In genomic region chr5:73977426-73977825, GRCm38 (mm10) we compare ENCODE assay signal across 23 mouse cellular contexts.
DNase-seq lines count a peak whose midpoint lies in the region; ATAC-seq and TF ChIP-seq lines count a peak whose summit lies in the region.
"Had no signal": no experiment of that assay in that cellular context is flagged by ENCODE, and none has a peak within 500 bp of the region (broad histone marks: within the 10 kb centered on the region; RNA-seq: fewer than 3 reads in every experiment).

No protein-coding gene starts in this region.

- TF ChIP-seq RAD21 in CH12.LX (IDR thresholded peaks at IDR 0.05; ENCODE audit: low read depth, low read length), result no peak

- no peak overlapping the region for H3K27ac ChIP-seq in kidney, postnatal 0 days
- H3K27ac ChIP-seq in CH12.LX (ENCODE audit: insufficient read depth, low read depth), result no peak overlapping the region
- no peak overlapping the region for H3K27ac ChIP-seq in stomach, postnatal 0 days (replicated peaks)
- H3K27ac ChIP-seq: forebrain, embryonic 13.5 days; heart, adult 2 months; heart, embryonic 15.5 days; hindbrain, embryonic 15.5 days; intestine, embryonic 15.5 days; liver, embryonic 14.5 days; stomach, embryonic 15.5 days had no signal

- DNase-seq in embryo, embryonic 10.5 days (ENCODE audit: low spot score), result peak; percentile 14
- DNase-seq in embryo, embryonic 9.5 days (ENCODE audit: extremely low spot score), result no peak
- DNase-seq in kidney, postnatal 0 days (ENCODE audit: low spot score), result peak; percentile 84
- no peak for DNase-seq in kidney, postnatal 36 days
- DNase-seq in CH12.LX (ENCODE audit: extremely low read depth), result no peak
- DNase-seq in mesoderm, embryonic 11.5 days (ENCODE audit: low read depth, low spot score), result peak; percentile 9
- no peak for DNase-seq in stomach, postnatal 0 days (ENCODE audit: low spot score)
- DNase-seq: cerebellum, adult 9-10 months; gastrocnemius, postnatal 14 days; heart, adult 2 months; heart, postnatal 4 days; kidney, postnatal 4 days; layer of hippocampus, adult 9-11 months; lung, postnatal 10 days; right cerebral cortex, postnatal 25 days had no signal

- TF ChIP-seq EP300 in CH12.LX (IDR thresholded peaks at IDR 0.05; ENCODE audit: low read length), result no peak
- TF ChIP-seq EP300 in stomach, postnatal 0 days (optimal IDR thresholded peaks at IDR 0.05), result no peak

- TF ChIP-seq CTCF in kidney, postnatal 0 days (IDR thresholded peaks at IDR 0.05; ENCODE audit: low read depth), result 0 out of 2 replicates have a peak, but pooled peaks have one; percentile 16
- TF ChIP-seq CTCF in CH12.LX (conservative IDR thresholded peaks at IDR 0.05 in 1 of 2, IDR thresholded peaks at IDR 0.05 in 1 of 2; ENCODE audit: low read depth in 2 of 2, low read length in 2 of 2), result no peak
- no peak for TF ChIP-seq CTCF in stomach, postnatal 0 days (IDR thresholded peaks at IDR 0.05; ENCODE audit: low read depth)

- in situ Hi-C loops in CH12.LX (cut with MboI; ENCODE audit: low pct_ligation_motif_present, low pct_unique_long_range_greater_than_20kb, low sequenced_read_pairs), result no loop called here

- dilution Hi-C loops in CH12.LX (cut with MboI; ENCODE audit: extremely low pct_ligation_motif_present, extremely low pct_unique_long_range_greater_than_20kb, low sequenced_read_pairs), result no loop called here

- no peaks in the 10 kb centered on the region for H3K36me3 ChIP-seq in kidney, postnatal 0 days (ENCODE audit: insufficient read depth, low read length)
- no peaks in the 10 kb centered on the region for H3K36me3 ChIP-seq in CH12.LX (replicated peaks in 1 of 2; ENCODE audit: control insufficient read depth in 1 of 2, insufficient read depth in 1 of 2, low read length in 1 of 2)
- H3K36me3 ChIP-seq in stomach, postnatal 0 days (ENCODE audit: control insufficient read depth, insufficient read depth, low read length), result no peaks in the 10 kb centered on the region
- H3K36me3 ChIP-seq: heart, embryonic 15.5 days; hindbrain, embryonic 15.5 days; intestine, embryonic 15.5 days; stomach, embryonic 15.5 days had no signal

- no peak for TF ChIP-seq POLR2A in CH12.LX (IDR thresholded peaks at IDR 0.05; ENCODE audit: low read depth, low read length)

- no peaks in the 10 kb centered on the region for H3K79me2 ChIP-seq in CH12.LX (replicated peaks; ENCODE audit: control insufficient read depth, extremely low read depth, insufficient read depth, poor library complexity, severe bottlenecking)

- no peak overlapping the region for H3K4me3 ChIP-seq in kidney, postnatal 0 days (replicated peaks; ENCODE audit: low read depth, low read length)
- no peak overlapping the region for H3K4me3 ChIP-seq in CH12.LX (replicated peaks in 1 of 3; ENCODE audit: low read depth in 2 of 3, low read length in 2 of 3, poor library complexity in 1 of 3)
- H3K4me3 ChIP-seq in stomach, postnatal 0 days (ENCODE audit: low read depth, low read length), result no peak overlapping the region
- H3K4me3 ChIP-seq: forebrain, embryonic 13.5 days; heart, adult 2 months; heart, embryonic 15.5 days; hindbrain, embryonic 15.5 days; intestine, embryonic 15.5 days; megakaryocyte, embryonic 14.5 days; stomach, embryonic 15.5 days had no signal

- WGBS in kidney, postnatal 0 days, result 22% methylated on average over 11 of the region's 11 CpGs
- 44% methylated on average over 11 of the region's 11 CpGs for WGBS in stomach, postnatal 0 days

- no peaks in the 10 kb centered on the region for H3K4me1 ChIP-seq in kidney, postnatal 0 days (replicated peaks; ENCODE audit: insufficient read depth, low read length)
- H3K4me1 ChIP-seq in CH12.LX (ENCODE audit: control insufficient read depth in 1 of 2, insufficient read depth in 2 of 2), result no peaks in the 10 kb centered on the region
- H3K4me1 ChIP-seq in stomach, postnatal 0 days (replicated peaks; ENCODE audit: control insufficient read depth, insufficient read depth), result no peaks in the 10 kb centered on the region
- H3K4me1 ChIP-seq: forebrain, embryonic 13.5 days; heart, embryonic 15.5 days; hindbrain, embryonic 15.5 days; intestine, embryonic 15.5 days; megakaryocyte, embryonic 14.5 days; stomach, embryonic 15.5 days had no signal

- ATAC-seq in kidney, postnatal 0 days (replicated peaks; ENCODE audit: low FRiP score, low read depth), result no peak
- no peak for ATAC-seq in stomach, postnatal 0 days (ENCODE audit: low FRiP score, low TSS enrichment)
- ATAC-seq: forebrain, embryonic 13.5 days; intestine, embryonic 15.5 days; midbrain, embryonic 16.5 days had no signal

- no peak overlapping the region for H3K9ac ChIP-seq in kidney, postnatal 0 days (ENCODE audit: low read depth, low read length)
- H3K9ac ChIP-seq in CH12.LX (ENCODE audit: insufficient read depth, low read depth), result no peak overlapping the region
- H3K9ac ChIP-seq in stomach, postnatal 0 days (ENCODE audit: low read length), result no peak overlapping the region
- H3K9ac ChIP-seq: forebrain, embryonic 13.5 days; heart, embryonic 15.5 days; hindbrain, embryonic 15.5 days; intestine, embryonic 15.5 days; liver, embryonic 14.5 days; stomach, embryonic 15.5 days had no signal

- H3K27me3 ChIP-seq in kidney, postnatal 0 days (ENCODE audit: insufficient read depth, low read length), result no peaks in the 10 kb centered on the region
- no peaks in the 10 kb centered on the region for H3K27me3 ChIP-seq in CH12.LX (replicated peaks)
- no peaks in the 10 kb centered on the region for H3K27me3 ChIP-seq in stomach, postnatal 0 days (ENCODE audit: control insufficient read depth, insufficient read depth, low read length)
- H3K27me3 ChIP-seq: forebrain, embryonic 13.5 days; heart, embryonic 15.5 days; hindbrain, embryonic 15.5 days; intestine, embryonic 15.5 days; stomach, embryonic 15.5 days had no signal

- peak overlapping the region; percentile 2; the same call in 1 of the 2 replicates for H3K4me2 ChIP-seq in kidney, postnatal 0 days (ENCODE audit: low read length)
- H3K4me2 ChIP-seq in CH12.LX (ENCODE audit: insufficient read depth, low read depth, poor library complexity, severe bottlenecking), result peak overlapping the region; percentile 66; the same call in 1 of the 2 replicates
- H3K4me2 ChIP-seq in stomach, postnatal 0 days (replicated peaks; ENCODE audit: low read depth), result no peak overlapping the region
- H3K4me2 ChIP-seq: forebrain, embryonic 13.5 days; heart, embryonic 15.5 days; hindbrain, embryonic 15.5 days; intestine, embryonic 15.5 days; stomach, embryonic 15.5 days had no signal

- no peaks in the 10 kb centered on the region for H3K9me3 ChIP-seq in kidney, postnatal 0 days (replicated peaks; ENCODE audit: low read length)
- no peaks in the 10 kb centered on the region for H3K9me3 ChIP-seq in CH12.LX (replicated peaks; ENCODE audit: low read length)
- H3K9me3 ChIP-seq in stomach, postnatal 0 days (ENCODE audit: control insufficient read depth, low read length), result no peaks in the 10 kb centered on the region
- H3K9me3 ChIP-seq: forebrain, embryonic 13.5 days; heart, embryonic 15.5 days; hindbrain, embryonic 15.5 days; intestine, embryonic 15.5 days; megakaryocyte, embryonic 14.5 days; stomach, embryonic 15.5 days had no signal

TF ChIP-seq in CH12.LX, 34 proteins besides CTCF, POLR2A, EP300 and RAD21:
- no peak for TF ChIP-seq NRF1 (IDR thresholded peaks at IDR 0.05; ENCODE audit: low read depth, low read length)
TF ChIP-seq in CH12.LX: peak in this region for 0.

Comparison
In these comparisons a context has a peak if more than half of its experiments do, and no peak if none do; other contexts are left out.
1. DNase-seq: peak in embryo, embryonic 10.5 days (single experiment), kidney, postnatal 0 days (single experiment) and mesoderm, embryonic 11.5 days (single experiment); none in embryo, embryonic 9.5 days (single experiment), kidney, postnatal 36 days (0 of 2), CH12.LX (single experiment) and stomach, postnatal 0 days (single experiment).